Mouse (Mus musculus): ENCODE results near the gene Zeb2.

DNA sequence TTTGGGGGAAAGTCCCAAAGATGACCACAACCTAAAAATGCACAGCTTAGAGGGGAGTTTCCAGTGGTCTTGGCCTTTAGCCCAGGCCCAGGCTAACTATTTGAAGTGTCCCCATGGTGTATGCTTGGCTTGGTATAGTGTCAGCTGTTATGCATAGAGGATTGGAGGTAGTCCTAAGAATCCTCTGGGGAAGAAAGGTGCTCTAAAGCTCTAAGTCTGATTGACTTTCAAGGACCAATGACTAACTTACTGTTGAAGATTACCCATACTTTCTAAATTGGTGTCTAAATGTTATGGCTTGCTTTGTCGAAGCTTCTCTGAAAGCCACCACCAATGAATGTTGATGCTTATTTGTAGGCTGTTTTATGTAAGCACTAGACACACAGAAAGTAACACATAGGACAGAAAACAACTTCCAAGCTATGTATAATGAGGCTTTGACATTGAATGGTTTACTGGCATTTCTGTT, 159.8 kb downstream of the Zeb2 start:
- TF ChIP-seq CTCF (IDR thresholded peaks at IDR 0.05; ENCODE audit: borderline replicate concordance, control insufficient read depth, extremely low read depth, insufficient read depth, low read length, poor library complexity) (no peak), POLR2A (IDR thresholded peaks at IDR 0.05; ENCODE audit: control insufficient read depth, extremely low read depth, insufficient read depth, low read length, poor library complexity) (no peak)

All from thymus, adult 2 months (tissue).